Mouse (Mus musculus): ENCODE data around the gene Adi1. TPM values are rescaled to one million over a fixed set of nuclear protein-coding genes. Genes with fewer than 3 reads are reported as not detected.

Gene Adi1
- polyA plus RNA-seq, 1 experiment from 2014 or later = 41.1 TPM

GRCm38 (mm10) chr12:28717066-28717465 lies 42.0 kb downstream of the Adi1 start:
- Histone ChIP-seq H3K9me3 (replicated peaks) (no peaks in the 10 kb centered on the region), H3K36me3 (peaks cover 30% of the 10 kb centered on the region; the same call in 1 of the 2 replicates), H3K4me1 (replicated peaks) (no peaks in the 10 kb centered on the region), H3K4me3 (no peak overlapping the region), H3K4me2 (no peak overlapping the region), H3K9ac (no peak overlapping the region), H3K27ac (no peak overlapping the region), H3K27me3 (no peaks in the 10 kb centered on the region)
- 71% methylated on average over 2 of the region's 2 CpGs for WGBS
- ATAC-seq (replicated peaks; ENCODE audit: insufficient number of reproducible peaks, insufficient read depth, low FRiP score, low read depth) = no peak

- H3K9me3 ChIP-seq (replicated peaks) = no peaks in the 10 kb centered on the region
- WGBS = 90% methylated on average over 2 of the region's 2 CpGs
These were observed 43.1 kb downstream of the Adi1 start for GRCm38 (mm10) chr12:28718106-28718505.

GRCm38 (mm10) chr12:28724366-28724765 lies 49.3 kb downstream of the Adi1 start:
- peaks cover 18% of the 10 kb centered on the region; the same call in 1 of the 2 replicates for H3K36me3 ChIP-seq
- ATAC-seq (replicated peaks; ENCODE audit: insufficient number of reproducible peaks, insufficient read depth, low FRiP score, low read depth) = no peak
- WGBS = 81% methylated on average over 3 of the region's 3 CpGs

More at GRCm38 (mm10) chr12:28718106-28718505, 43.1 kb downstream of the Adi1 start:
- H3K9ac ChIP-seq = no peak overlapping the region
- no peak for ATAC-seq (replicated peaks; ENCODE audit: insufficient number of reproducible peaks, insufficient read depth, low FRiP score, low read depth)
- no peaks in the 10 kb centered on the region for H3K27me3 ChIP-seq
- H3K4me3 ChIP-seq = no peak overlapping the region
- peaks cover 26% of the 10 kb centered on the region; the same call in 1 of the 2 replicates for H3K36me3 ChIP-seq
- no peaks in the 10 kb centered on the region for H3K4me1 ChIP-seq (replicated peaks)
- no peak overlapping the region for H3K27ac ChIP-seq
- no peak overlapping the region for H3K4me2 ChIP-seq

GRCm38 (mm10) chr12:28726204-28726603 lies 51.2 kb downstream of the Adi1 start:
- ATAC-seq (replicated peaks; ENCODE audit: insufficient number of reproducible peaks, insufficient read depth, low FRiP score, low read depth) = no peak
- Histone ChIP-seq H3K36me3 (peaks cover 20% of the 10 kb centered on the region), H3K4me3 (no peak overlapping the region), H3K9ac (no peak overlapping the region), H3K27me3 (no peaks in the 10 kb centered on the region), H3K4me2 (no peak overlapping the region), H3K4me1 (replicated peaks) (no peaks in the 10 kb centered on the region), H3K9me3 (replicated peaks) (no peaks in the 10 kb centered on the region), H3K27ac (no peak overlapping the region)
- WGBS = 80% methylated on average over 4 of the region's 4 CpGs

More at GRCm38 (mm10) chr12:28724366-28724765, 49.3 kb downstream of the Adi1 start:
- Histone ChIP-seq H3K4me1 (replicated peaks) (no peaks in the 10 kb centered on the region), H3K9me3 (replicated peaks) (no peaks in the 10 kb centered on the region), H3K27ac (no peak overlapping the region), H3K4me3 (no peak overlapping the region), H3K9ac (no peak overlapping the region), H3K27me3 (no peaks in the 10 kb centered on the region), H3K4me2 (no peak overlapping the region)

GRCm38 (mm10) chr12:28727061-28727460 lies 52.0 kb downstream of the Adi1 start:
- Histone ChIP-seq H3K9me3 (replicated peaks) (no peaks in the 10 kb centered on the region), H3K4me2 (no peak overlapping the region), H3K4me3 (no peak overlapping the region), H3K27me3 (no peaks in the 10 kb centered on the region), H3K36me3 (peaks cover 19% of the 10 kb centered on the region), H3K9ac (no peak overlapping the region), H3K27ac (no peak overlapping the region), H3K4me1 (replicated peaks) (no peaks in the 10 kb centered on the region)
- no peak for ATAC-seq (replicated peaks; ENCODE audit: insufficient number of reproducible peaks, insufficient read depth, low FRiP score, low read depth)
- WGBS = 81% methylated on average over 5 of the region's 5 CpGs

Small RNAs within 50 kb of the gene (microRNA-seq; reads per million reads assigned to microRNA genes)
- gene Mir6937 = not detected

Other genes with a start within 250 kb of the Adi1 start
- not detected in 2 replicates for gene Dcdc2c, start 122.8 kb upstream of the Adi1 start, polyA plus RNA-seq (2015; fragmentation: Nextera tagmentation; extraction: Ambion mirVana)
- gene Allc, start 92.7 kb upstream of the Adi1 start, polyA plus RNA-seq (2015; fragmentation: Nextera tagmentation; extraction: Ambion mirVana) = 0.13 TPM in 1 of 2 replicates, not detected in the other
- gene Colec11, start 51.9 kb upstream of the Adi1 start, polyA plus RNA-seq (2015; fragmentation: Nextera tagmentation; extraction: Ambion mirVana) = 17.5 TPM in 2 replicates
- gene Rps7, start 39.3 kb upstream of the Adi1 start, polyA plus RNA-seq (2015; fragmentation: Nextera tagmentation; extraction: Ambion mirVana) = 344 and 408 TPM in 2 replicates
- 17.3 and 20.4 TPM in 2 replicates for gene Rnaseh1, start 25.6 kb upstream of the Adi1 start, polyA plus RNA-seq (2015; fragmentation: Nextera tagmentation; extraction: Ambion mirVana)
- gene Trappc12, start 75.2 kb downstream of the Adi1 start, polyA plus RNA-seq (2015; fragmentation: Nextera tagmentation; extraction: Ambion mirVana) = 27.7 and 33.1 TPM in 2 replicates
- 17.2 and 23.7 TPM in 2 replicates for gene Eipr1, start 76.6 kb downstream of the Adi1 start, polyA plus RNA-seq (2015; fragmentation: Nextera tagmentation; extraction: Ambion mirVana)